In genomic region chr11:79128233-79128632, GRCm38 (mm10) we compare ENCODE assay signal across 21 mouse cellular contexts.
"Had no signal": no experiment of that assay in that cellular context is flagged by ENCODE, and none has a peak within 500 bp of the region (broad histone marks: within the 10 kb centered on the region; RNA-seq: fewer than 3 reads in every experiment).

No protein-coding gene starts in this region.

- H3K27me3 ChIP-seq: limb, embryonic 13.5 days; liver, embryonic 12.5 days; liver, embryonic 15.5 days; neural tube, embryonic 12.5 days; neural tube, embryonic 15.5 days; stomach, embryonic 15.5 days had no signal

- H3K9ac ChIP-seq: limb, embryonic 13.5 days; liver, embryonic 12.5 days; liver, embryonic 15.5 days; neural tube, embryonic 12.5 days; neural tube, embryonic 15.5 days; stomach, embryonic 15.5 days had no signal

- H3K9me3 ChIP-seq: limb, embryonic 10.5 days; limb, embryonic 13.5 days; liver, embryonic 15.5 days; neural tube, embryonic 12.5 days; neural tube, embryonic 15.5 days; stomach, embryonic 15.5 days had no signal

- H3K27ac ChIP-seq: kidney, postnatal 0 days; limb, embryonic 10.5 days; limb, embryonic 13.5 days; liver, embryonic 12.5 days; liver, embryonic 15.5 days; neural tube, embryonic 12.5 days; neural tube, embryonic 15.5 days; stomach, embryonic 15.5 days had no signal

- ATAC-seq: liver, embryonic 12.5 days had no signal

- H3K36me3 ChIP-seq: liver, embryonic 12.5 days; liver, embryonic 15.5 days; neural tube, embryonic 12.5 days; neural tube, embryonic 15.5 days; stomach, embryonic 15.5 days had no signal

- H3K4me3 ChIP-seq: limb, embryonic 10.5 days; limb, embryonic 13.5 days; liver, embryonic 12.5 days; liver, embryonic 15.5 days; neural tube, embryonic 12.5 days; neural tube, embryonic 15.5 days; stomach, embryonic 15.5 days had no signal

- H3K4me2 ChIP-seq: limb, embryonic 13.5 days; liver, embryonic 12.5 days; liver, embryonic 15.5 days; midbrain, embryonic 11.5 days; neural tube, embryonic 12.5 days; neural tube, embryonic 15.5 days; stomach, embryonic 15.5 days had no signal

- DNase-seq: kidney, adult 2 months; kidney, postnatal 25 days; liver; lung, adult 2 months; lung, postnatal 14 days; lung, postnatal 4 days; midbrain, embryonic 14.5 days; right cerebral cortex, adult 18-20 months; right cerebral cortex, postnatal 14 days; right cerebral cortex, postnatal 4 days; thymus, adult 18-20 months; thymus, postnatal 36 days had no signal
